Mouse (Mus musculus) MEL-GATA-1-ER (cell line): ENCODE data around the gene AC170998.1.
A peak's percentile ranks its signal among the peaks of the same experiment; 100 is the strongest.
"Not testable (repeated sequence)": the region's sequence is repeated elsewhere in the genome, so short reads cannot be mapped to it uniquely, and the experiment has no call there.

Experiments
- DNase-seq: peaks from one replicate; pipeline ENCODE4 v3.0.0-alpha.2; 2012; ENCODE audit warnings: low read depth; ENCODE audit errors: extremely low read depth

AC170998.1 gene

GRCm38 (mm10) chr17:28706697-28707096, 19.2 kb upstream of the AC170998.1 start:
- no peak for DNase-seq

- DNase-seq: no peak
Observed at GRCm38 (mm10) chr17:28707136-28707627, 18.7 kb upstream of the AC170998.1 start.

GRCm38 (mm10) chr17:28707816-28708215, 18.1 kb upstream of the AC170998.1 start:
- no peak for DNase-seq

- no peak for DNase-seq
Observed at GRCm38 (mm10) chr17:28708989-28709388, 16.9 kb upstream of the AC170998.1 start.

- no peak for DNase-seq
Observed at GRCm38 (mm10) chr17:28709552-28710290, 16.2 kb upstream of the AC170998.1 start.

GRCm38 (mm10) chr17:28710291-28710688, 15.6 kb upstream of the AC170998.1 start:
- no peak for DNase-seq

- no peak for DNase-seq
Observed at GRCm38 (mm10) chr17:28711237-28711636, 14.6 kb upstream of the AC170998.1 start.

GRCm38 (mm10) chr17:28712305-28712704, 13.6 kb upstream of the AC170998.1 start:
- no peak for DNase-seq

GRCm38 (mm10) chr17:28714006-28714405, 11.9 kb upstream of the AC170998.1 start:
- no peak for DNase-seq

GRCm38 (mm10) chr17:28715832-28716548, 9.9 kb upstream of the AC170998.1 start:
- DNase-seq: no peak

GRCm38 (mm10) chr17:28717535-28717934, 8.3 kb upstream of the AC170998.1 start:
- no peak for DNase-seq

GRCm38 (mm10) chr17:28727511-28727910, 1.6 kb downstream of the AC170998.1 start:
- DNase-seq: not testable (repeated sequence)

- no peak for DNase-seq
Observed at GRCm38 (mm10) chr17:28735317-28736105, 9.6 kb downstream of the AC170998.1 start.

- DNase-seq: no peak
Observed at GRCm38 (mm10) chr17:28736486-28736885, 10.6 kb downstream of the AC170998.1 start.

GRCm38 (mm10) chr17:28737973-28738372, 12.1 kb downstream of the AC170998.1 start:
- no peak for DNase-seq

- DNase-seq: no peak
Observed at GRCm38 (mm10) chr17:28739244-28739643, 13.4 kb downstream of the AC170998.1 start.

GRCm38 (mm10) chr17:28743145-28743866, 17.4 kb downstream of the AC170998.1 start:
- no peak for DNase-seq

GRCm38 (mm10) chr17:28743916-28744315, 18.0 kb downstream of the AC170998.1 start:
- DNase-seq: peak; percentile 20

- no peak for DNase-seq
Observed at GRCm38 (mm10) chr17:28745773-28746172, 19.9 kb downstream of the AC170998.1 start.

GRCm38 (mm10) chr17:28748001-28748400, 22.1 kb downstream of the AC170998.1 start:
- DNase-seq: no peak

GRCm38 (mm10) chr17:28750580-28750979, 24.7 kb downstream of the AC170998.1 start:
- no peak for DNase-seq
